Mouse (Mus musculus) cerebellum, adult 2 months (tissue): ENCODE results near the gene Fgfr2. TPM values are rescaled to one million over a fixed set of nuclear protein-coding genes. Genes with fewer than 3 reads are reported as not detected.

ENCODE experiments used
- DNase-seq, 2 experiments: peaks; one replicate each; pipeline ENCODE4 v3.0.0; 2021
- H3K27ac ChIP-seq: fragments of 200-500 bp; 2 replicates; pipeline ENCODE4 v1.5.1; 2012; ENCODE audit warnings: low read length, control low read depth, inconsistent platforms; ENCODE audit not compliant: insufficient read depth
- H3K27me3 ChIP-seq: fragments of 200-500 bp; 2 replicates; pipeline ENCODE4 v1.6.1; 2012; ENCODE audit warnings: inconsistent platforms, mild to moderate bottlenecking, low read length, moderate library complexity; ENCODE audit not compliant: control insufficient read depth, insufficient read depth
- H3K4me1 ChIP-seq: fragments of 200-500 bp; 2 replicates; pipeline ENCODE4 v1.6.1; 2011; ENCODE audit warnings: low read length; ENCODE audit not compliant: control insufficient read depth, insufficient read depth
- H3K4me3 ChIP-seq: fragments of 200-500 bp; replicated peaks from 2 replicates; pipeline ENCODE3; 2011; ENCODE audit warnings: mild to moderate bottlenecking, low read depth, low read length, control low read depth; ENCODE audit not compliant: insufficient read depth
- CTCF ChIP-seq: fragments of 200-500 bp; IDR thresholded peaks from 2 replicates; pipeline ENCODE4 v1.5.1; 2011; ENCODE audit warnings: low read depth, mild to moderate bottlenecking, control low read depth, low read length, moderate library complexity, borderline replicate concordance; ENCODE audit not compliant: insufficient read depth
- POLR2A ChIP-seq: fragments of 200-500 bp; IDR thresholded peaks from 2 replicates; pipeline ENCODE4 v1.6.1; 2011; ENCODE audit warnings: low read length, control low read depth, borderline replicate concordance; ENCODE audit not compliant: insufficient read depth
- WGBS: fragments of 180-500 bp; shearing (Covaris S2); methylation state at CpG from one replicate; pipeline ENCODE4 v1.1.7; 2018; 5-methylcytosine and 5-hydroxymethylcytosine counted together
- polyA plus RNA-seq: library from polyadenylated mRNA; depleted of rRNA; stranded (reverse); fragments of >200 nt; gene quantifications from 2 replicates; pipeline ENCODE4 v1.2.3, GENCODE M21; 2012

Gene Fgfr2
- polyA plus RNA-seq, 1 experiment: 95.3 TPM

DNA sequence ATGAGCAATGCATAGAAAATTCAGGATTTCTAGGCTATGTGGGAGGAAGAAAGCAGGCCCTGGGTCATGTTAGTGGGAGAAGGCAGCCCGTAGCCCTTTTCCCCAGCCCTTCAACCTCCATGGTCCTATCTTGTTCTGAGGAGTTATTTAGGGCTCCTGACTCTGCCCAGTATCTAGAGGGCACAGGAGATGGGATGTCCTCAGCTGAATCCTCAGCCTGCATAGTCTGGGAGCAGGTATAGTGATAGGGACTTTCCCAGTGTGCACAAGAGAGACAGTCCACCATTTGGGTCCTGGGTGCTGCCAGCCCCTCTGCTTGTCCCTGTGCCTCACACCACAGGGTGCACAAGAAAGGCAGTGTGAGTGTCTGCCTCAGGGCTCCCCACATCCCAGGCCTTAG lies 2144.6 kb downstream of the Fgfr2 start:
- no peak for DNase-seq
- Histone ChIP-seq H3K4me3 (no peak overlapping the region), H3K27me3 (no peaks in the 10 kb centered on the region), H3K4me1 (peaks cover 17% of the 10 kb centered on the region), H3K27ac (no peak overlapping the region)
- WGBS: 96% methylated on average over 1 of the region's 1 CpGs
- TF ChIP-seq CTCF: no peak

DNA sequence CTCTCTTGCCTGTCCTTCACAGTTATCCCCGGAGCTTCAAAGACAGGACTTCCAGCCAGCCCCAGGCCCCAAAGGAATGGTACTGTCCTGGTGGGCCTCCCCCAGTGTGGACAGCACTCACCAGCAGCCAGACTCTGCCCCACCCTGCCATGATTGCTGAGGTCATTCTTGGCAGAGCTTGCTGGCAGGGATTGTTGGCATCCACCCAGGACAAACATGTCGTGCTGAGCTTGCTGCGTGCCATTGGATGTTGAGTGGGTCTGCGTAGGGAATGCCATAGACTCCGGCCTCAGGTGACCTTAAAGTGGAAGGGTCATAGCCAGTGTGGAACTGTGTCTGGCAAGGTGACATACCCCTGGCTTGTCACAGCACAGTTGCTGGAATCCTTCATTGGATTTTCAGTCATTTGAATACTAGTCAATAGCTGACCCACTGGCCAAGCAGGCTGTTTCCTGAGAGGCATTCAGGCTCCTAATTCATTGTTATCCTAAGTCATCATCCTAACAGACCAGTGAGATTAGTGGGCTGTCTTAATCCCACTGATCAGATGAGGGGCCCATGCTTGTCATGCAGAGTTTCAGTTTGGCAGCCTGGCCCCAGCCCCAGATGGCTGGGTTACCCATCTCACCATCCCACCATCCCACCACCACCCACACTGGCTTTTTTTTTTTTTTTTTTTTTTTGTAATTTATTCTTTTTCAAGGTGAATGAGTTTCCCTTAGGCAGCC lies 2145.2 kb downstream of the Fgfr2 start:
- Histone ChIP-seq H3K27ac (no peak overlapping the region), H3K4me1 (peaks cover 17% of the 10 kb centered on the region), H3K4me3 (no peak overlapping the region), H3K27me3 (no peaks in the 10 kb centered on the region)
- WGBS: 7% methylated on average over 5 of the region's 5 CpGs
- TF ChIP-seq CTCF: no peak
- no peak for TF ChIP-seq POLR2A
- DNase-seq: peak; percentile 90 to 91

DNA sequence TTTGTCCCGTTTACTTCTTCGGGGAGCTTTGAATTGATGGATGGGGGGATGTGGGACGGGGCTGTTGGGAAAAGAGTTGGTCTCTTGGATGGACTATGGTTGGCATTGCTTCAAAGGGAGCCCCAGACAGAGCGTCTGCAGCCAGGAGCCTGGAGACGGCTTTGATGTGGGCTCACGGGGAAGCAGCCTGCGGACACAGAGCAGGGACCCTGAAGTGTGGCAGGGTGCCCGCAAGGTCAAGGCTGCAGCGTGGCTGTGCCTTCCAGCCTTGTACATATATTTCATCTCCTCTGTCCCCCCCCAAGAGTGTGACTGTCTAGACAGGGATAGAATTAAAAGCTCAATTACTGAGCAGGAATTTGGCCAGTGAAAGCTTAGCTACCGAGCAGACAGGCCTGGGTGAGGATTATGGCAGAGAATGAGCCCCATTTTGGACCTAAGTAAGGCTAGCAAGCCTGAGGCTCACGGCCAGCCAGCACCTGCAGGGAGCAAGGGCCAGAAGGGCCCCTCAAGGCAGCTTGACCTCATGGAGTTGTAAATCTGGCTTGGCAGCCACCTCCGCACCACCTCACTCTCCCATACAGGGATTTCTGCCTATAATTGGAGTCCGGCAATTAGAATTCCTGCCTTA lies 2146.7 kb downstream of the Fgfr2 start:
- no peaks in the 10 kb centered on the region for H3K27me3 ChIP-seq
- H3K27ac ChIP-seq: no peak overlapping the region
- peak; percentile 40 to 55 for DNase-seq
- no peak overlapping the region for H3K4me3 ChIP-seq
- TF ChIP-seq CTCF: no peak
- no peak for TF ChIP-seq POLR2A
- peaks cover 17% of the 10 kb centered on the region for H3K4me1 ChIP-seq
- 58% methylated on average over 13 of the region's 13 CpGs for WGBS

DNA sequence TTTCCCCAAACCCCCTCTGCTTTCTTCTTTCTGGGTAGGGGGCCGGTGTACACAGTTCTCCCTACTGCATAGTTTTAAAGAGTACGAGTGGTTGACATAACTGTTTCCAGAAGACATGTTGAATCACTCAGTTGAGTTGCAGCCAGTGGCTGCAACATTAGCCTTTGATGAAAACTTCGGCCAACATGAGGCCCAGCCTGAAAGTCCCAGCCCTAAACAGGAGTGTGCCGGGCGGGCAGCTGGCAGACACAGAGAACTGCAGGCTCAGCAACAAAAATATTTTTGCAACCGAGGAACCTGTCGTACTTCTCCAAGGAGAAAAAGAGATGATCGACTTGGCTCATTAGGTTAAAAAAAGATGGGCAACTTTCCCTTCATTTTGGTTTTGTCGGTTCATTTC lies 2150.4 kb downstream of the Fgfr2 start:
- H3K4me3 ChIP-seq: no peak overlapping the region
- H3K27me3 ChIP-seq: no peaks in the 10 kb centered on the region
- DNase-seq: no peak
- TF ChIP-seq CTCF (no peak), POLR2A (no peak)
- 78% methylated on average over 9 of the region's 9 CpGs for WGBS
- H3K4me1 ChIP-seq: peaks cover 13% of the 10 kb centered on the region
- H3K27ac ChIP-seq: no peak overlapping the region

DNA sequence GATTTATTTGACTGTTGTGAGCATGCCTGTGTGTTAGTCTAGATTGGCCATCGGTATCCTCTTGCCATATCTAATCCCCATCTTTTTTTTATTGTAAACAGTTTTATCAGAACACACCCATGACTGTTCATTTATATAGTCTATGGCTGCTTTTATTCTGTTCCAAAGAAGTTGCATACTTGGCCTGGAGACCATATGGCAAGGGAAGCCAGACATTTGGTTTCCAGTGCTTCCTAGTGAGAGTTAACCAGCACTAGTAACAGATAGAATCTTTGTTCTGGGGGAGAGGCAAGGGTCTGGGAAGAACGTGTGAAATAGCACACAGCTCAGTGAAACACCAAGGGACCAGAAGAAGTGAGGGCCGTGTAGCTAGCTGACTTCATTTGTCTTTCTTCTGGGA lies 2153.6 kb downstream of the Fgfr2 start:
- TF ChIP-seq CTCF (no peak), POLR2A (no peak)
- WGBS: 47% methylated on average over 3 of the region's 3 CpGs
- Histone ChIP-seq H3K4me3 (no peak overlapping the region), H3K27me3 (no peaks in the 10 kb centered on the region), H3K4me1 (peaks cover 20% of the 10 kb centered on the region), H3K27ac (no peak overlapping the region)
- no peak for DNase-seq

DNA sequence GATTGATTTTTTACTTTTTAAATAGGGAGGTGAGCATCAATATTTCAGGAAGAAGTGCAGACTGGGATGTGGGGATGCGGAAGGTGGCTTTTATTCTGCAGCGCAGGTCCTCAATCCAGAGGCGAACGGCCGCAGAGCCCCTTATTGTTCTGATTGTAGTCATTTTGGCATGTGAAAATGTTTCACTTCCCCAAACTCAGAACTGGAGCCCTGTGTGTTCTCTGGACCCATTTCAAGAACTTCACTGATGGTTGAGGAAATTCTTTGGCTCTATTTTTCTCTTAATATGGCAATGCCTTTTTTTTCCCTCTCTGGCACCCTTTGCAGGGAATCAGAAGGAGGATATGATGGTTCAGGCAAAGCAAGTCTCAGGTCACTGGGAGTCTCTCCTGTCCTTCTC lies 2154.1 kb downstream of the Fgfr2 start:
- Histone ChIP-seq H3K4me1 (peaks cover 21% of the 10 kb centered on the region), H3K27ac (no peak overlapping the region)
- TF ChIP-seq CTCF: no peak
- no peak for TF ChIP-seq POLR2A

DNA sequence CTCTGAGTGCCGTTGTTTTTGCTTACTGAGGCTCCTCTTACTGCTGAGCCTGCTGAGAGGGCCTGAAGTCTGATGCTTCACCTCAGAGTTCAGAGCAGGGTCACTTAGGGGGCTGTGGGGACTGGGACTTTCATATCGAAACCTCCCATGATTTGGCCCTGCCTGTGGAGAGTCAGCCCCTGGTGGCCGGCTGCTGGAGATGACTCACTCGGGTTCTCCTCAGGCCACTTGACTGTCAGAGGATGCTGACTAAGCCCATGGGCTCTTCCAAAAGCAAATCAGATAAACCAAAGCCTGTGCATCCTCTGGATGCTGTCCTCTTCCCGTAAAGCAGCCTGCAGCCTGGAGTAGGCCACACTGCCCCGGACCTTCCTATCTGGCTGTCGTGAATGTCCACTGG lies 2154.6 kb downstream of the Fgfr2 start:
- peak overlapping the region; percentile 32; the same call in 1 of the 2 replicates for H3K27ac ChIP-seq
- TF ChIP-seq CTCF: no peak
- no peak for TF ChIP-seq POLR2A
- 40% methylated on average over 7 of the region's 7 CpGs for WGBS
- peaks cover 21% of the 10 kb centered on the region for H3K4me1 ChIP-seq
- peak; percentile 41 to 54 for DNase-seq
- H3K4me3 ChIP-seq: no peak overlapping the region
- H3K27me3 ChIP-seq: no peaks in the 10 kb centered on the region

More for the DNA sequence above, 2154.1 kb downstream of the Fgfr2 start:
- no peak for DNase-seq
- 77% methylated on average over 5 of the region's 5 CpGs for WGBS
- H3K27me3 ChIP-seq: no peaks in the 10 kb centered on the region
- H3K4me3 ChIP-seq: no peak overlapping the region

DNA sequence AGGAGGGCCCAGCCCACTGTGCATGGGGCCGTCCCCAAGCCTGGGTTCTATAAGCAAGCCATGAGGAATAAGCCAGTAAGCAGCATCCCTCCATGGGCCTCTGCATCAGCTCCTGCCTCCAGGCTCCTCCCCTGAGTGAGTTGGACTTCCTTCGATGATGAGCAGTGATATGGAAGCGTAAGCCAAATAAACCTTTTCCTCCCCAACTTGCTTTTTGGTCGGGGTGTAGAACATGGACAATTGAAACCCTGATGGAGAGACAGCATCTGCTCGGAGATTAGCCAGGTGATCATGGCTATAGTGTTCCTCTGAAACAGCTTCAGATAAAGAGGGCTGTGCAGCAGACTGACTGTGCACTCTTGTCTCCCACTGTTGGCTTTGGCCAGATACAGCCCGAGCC lies 2155.2 kb downstream of the Fgfr2 start:
- 93% methylated on average over 6 of the region's 6 CpGs for WGBS
- DNase-seq: no peak
- no peaks in the 10 kb centered on the region for H3K27me3 ChIP-seq
- peaks cover 21% of the 10 kb centered on the region for H3K4me1 ChIP-seq
- H3K4me3 ChIP-seq: no peak overlapping the region
- TF ChIP-seq CTCF: no peak
- TF ChIP-seq POLR2A: no peak
- no peak overlapping the region for H3K27ac ChIP-seq

DNA sequence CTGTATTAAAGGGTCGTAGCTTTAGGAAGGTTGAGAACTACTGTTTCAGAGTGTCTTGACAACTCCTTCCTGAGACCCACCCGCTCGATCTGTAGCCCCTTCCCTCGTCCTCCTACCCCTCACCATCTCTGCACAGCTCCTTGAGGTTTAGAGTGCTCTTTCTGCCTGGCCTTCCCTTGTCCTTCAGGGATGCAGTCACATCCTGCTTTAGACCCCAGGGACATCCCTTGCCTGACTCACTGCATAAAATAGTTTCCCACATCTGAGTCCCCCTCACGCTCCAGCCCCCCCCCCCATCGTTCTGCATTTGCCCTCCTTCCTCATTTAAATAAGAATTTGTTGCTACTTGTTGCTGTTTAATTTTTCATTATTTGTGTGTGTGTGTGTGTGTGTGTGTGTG lies 2156.3 kb downstream of the Fgfr2 start:
- WGBS: 90% methylated on average over 6 of the region's 6 CpGs
- H3K27ac ChIP-seq: no peak overlapping the region
- DNase-seq: no peak
- no peaks in the 10 kb centered on the region for H3K27me3 ChIP-seq
- H3K4me1 ChIP-seq: peaks cover 21% of the 10 kb centered on the region
- no peak for TF ChIP-seq POLR2A
- no peak for TF ChIP-seq CTCF
- H3K4me3 ChIP-seq: no peak overlapping the region
